In genomic region chr14:21847381-21848165, GRCm38 (mm10) we compare ENCODE assay signal across 8 mouse cellular contexts. TPM values are rescaled to one million over a fixed set of nuclear protein-coding genes. Genes with fewer than 3 reads are reported as not detected.
DNase-seq lines count a peak whose midpoint lies in the region; ATAC-seq and TF ChIP-seq lines count a peak whose summit lies in the region.

No protein-coding gene starts in this region.

- TF ChIP-seq CTCF in hindbrain, postnatal 0 days (IDR thresholded peaks at IDR 0.05; ENCODE audit: low read depth) = no peak

- no peaks in the 10 kb centered on the region for H3K9me3 ChIP-seq in heart, embryonic 11.5 days (replicated peaks; ENCODE audit: control insufficient read depth, low read length)
- H3K9me3 ChIP-seq in hindbrain, postnatal 0 days (ENCODE audit: low read length) = no peaks in the 10 kb centered on the region
- H3K9me3 ChIP-seq in liver, embryonic 11.5 days (ENCODE audit: control insufficient read depth, low read length) = no peaks in the 10 kb centered on the region

- under 1% methylated on average over 50 of the region's 50 CpGs for WGBS in heart, embryonic 11.5 days (ENCODE audit: insufficient replicate concordance)
- under 1% methylated on average over 49 of the region's 50 CpGs for WGBS in hindbrain, postnatal 0 days
- under 1% methylated on average over 50 of the region's 50 CpGs for WGBS in liver, embryonic 11.5 days

- no peaks in the 10 kb centered on the region for H3K27me3 ChIP-seq in heart, embryonic 11.5 days (ENCODE audit: control insufficient read depth, insufficient read depth, low read length)
- no peaks in the 10 kb centered on the region for H3K27me3 ChIP-seq in hindbrain, postnatal 0 days (ENCODE audit: insufficient read depth, low read length)
- no peaks in the 10 kb centered on the region for H3K27me3 ChIP-seq in liver, embryonic 11.5 days (replicated peaks; ENCODE audit: control insufficient read depth, insufficient read depth, low read length)

- peak overlapping the region; percentile 100 for H3K4me2 ChIP-seq in heart, embryonic 11.5 days
- H3K4me2 ChIP-seq in hindbrain, postnatal 0 days (ENCODE audit: low read depth, low read length) = peak overlapping the region; percentile 96
- H3K4me2 ChIP-seq in liver, embryonic 11.5 days = peak overlapping the region; percentile 99

- peak overlapping the region; percentile 74 for H3K4me3 ChIP-seq in heart, embryonic 11.5 days (ENCODE audit: low read depth, low read length)
- peak overlapping the region; percentile 79 for H3K4me3 ChIP-seq in hindbrain, postnatal 0 days (ENCODE audit: low read length)
- H3K4me3 ChIP-seq in liver, embryonic 11.5 days (ENCODE audit: low read depth, low read length) = peak overlapping the region; percentile 73

- H3K9ac ChIP-seq in heart, embryonic 11.5 days (ENCODE audit: low read depth, low read length) = peak overlapping the region; percentile 85
- H3K9ac ChIP-seq in hindbrain, postnatal 0 days (replicated peaks; ENCODE audit: low read length) = peak overlapping the region; percentile 83
- H3K9ac ChIP-seq in liver, embryonic 11.5 days (ENCODE audit: low read depth, low read length) = peak overlapping the region; percentile 86

- peaks cover 36% of the 10 kb centered on the region for H3K36me3 ChIP-seq in heart, embryonic 11.5 days (ENCODE audit: control insufficient read depth, insufficient read depth, low read length)
- H3K36me3 ChIP-seq in hindbrain, postnatal 0 days (ENCODE audit: insufficient read depth, low read length) = peaks cover 28% of the 10 kb centered on the region; the same call in 1 of the 2 replicates
- peaks cover 20% of the 10 kb centered on the region for H3K36me3 ChIP-seq in liver, embryonic 11.5 days (ENCODE audit: control insufficient read depth, insufficient read depth, low read length)

- ATAC-seq in heart, embryonic 11.5 days (replicated peaks; ENCODE audit: insufficient number of reproducible peaks, low FRiP score, low TSS enrichment) = 0 out of 2 replicates have a peak, but pooled peaks have one; percentile 12
- 0 out of 2 replicates have a peak, but pooled peaks have one; percentile 3 for ATAC-seq in erythroblast, adult 5-6 weeks (replicated peaks; ENCODE audit: low FRiP score, poor library complexity, severe bottlenecking)
- peak; percentile 55 for ATAC-seq in hindbrain, postnatal 0 days
- ATAC-seq in liver, embryonic 11.5 days (replicated peaks; ENCODE audit: low FRiP score) = peak; percentile 27

- peak overlapping the region; percentile 86 for H3K27ac ChIP-seq in heart, embryonic 11.5 days (ENCODE audit: low read depth, low read length)
- peak overlapping the region; percentile 77 for H3K27ac ChIP-seq in hindbrain, postnatal 0 days
- H3K27ac ChIP-seq in liver, embryonic 11.5 days (ENCODE audit: low read depth, low read length) = peak overlapping the region; percentile 89

- H3K4me1 ChIP-seq in heart, embryonic 11.5 days (ENCODE audit: control insufficient read depth, insufficient read depth, low read length) = peaks cover 43% of the 10 kb centered on the region
- peaks cover 7% of the 10 kb centered on the region; the same call in 1 of the 2 replicates for H3K4me1 ChIP-seq in hindbrain, postnatal 0 days (ENCODE audit: insufficient read depth, low read length)
- peaks cover 54% of the 10 kb centered on the region for H3K4me1 ChIP-seq in liver, embryonic 11.5 days (replicated peaks; ENCODE audit: control insufficient read depth, insufficient read depth, low read length)

- no peak for DNase-seq in heart, adult 18-20 months
- DNase-seq in adrenal gland, postnatal 14 days = peak; percentile 66
- DNase-seq in hindbrain, postnatal 0 days (ENCODE audit: low spot score) = peak; percentile 81
- DNase-seq in liver, embryonic 11.5 days (ENCODE audit: low spot score) = peak; percentile 79
- peak; percentile 44 for DNase-seq in naive thymus-derived CD4-positive, alpha-beta T cell, adult 2 months (ENCODE audit: low read depth)
- peak; percentile 24 to 39 for DNase-seq in thymus, postnatal 10 days (ENCODE audit: low spot score in 2 of 2)

RNA-seq across cellular contexts. Expression of gene Comtd1, which starts 1.2 kb away (rescaled TPM):
- polyA plus RNA-seq in heart, embryonic 11.5 days (2014; fragmentation: Nextera tagmentation; extraction: Ambion mirVana) = 38.6 and 44.5 TPM in 2 replicates
- total RNA-seq in heart, adult 18-20 months (2021) = 1 to 10 TPM; 8.1 to 8.4 TPM
- total RNA-seq in adrenal gland, postnatal 14 days (2021) = 36.2 and 38.0 TPM in 2 replicates
- 2.5 and 9.6 TPM in 2 replicates for total RNA-seq in erythroblast, adult 5-6 weeks (2015; ENCODE audit: low replicate concordance)
- 4.0 and 4.5 TPM in 2 replicates for total RNA-seq in erythroblast, adult 5-6 weeks (2017; ENCODE audit: low replicate concordance)
- 37.1 and 47.9 TPM in 2 replicates for total RNA-seq in hindbrain, postnatal 0 days (2014; rRNA removed)
- 62.2 and 62.8 TPM in 2 replicates for polyA plus RNA-seq in hindbrain, postnatal 0 days (2015; fragmentation: Nextera tagmentation; extraction: Ambion mirVana)
- 54.4 and 59.0 TPM in 2 replicates for polyA plus RNA-seq in liver, embryonic 11.5 days (2014; fragmentation: Nextera tagmentation; extraction: Ambion mirVana)

RNA-seq across cellular contexts. Expression of gene Vdac2, which starts 22.5 kb away (rescaled TPM):
- 434 and 456 TPM in 2 replicates for polyA plus RNA-seq in heart, embryonic 11.5 days (2014; fragmentation: Nextera tagmentation; extraction: Ambion mirVana)
- 100 to 1,000 TPM; 493 to 524 TPM for total RNA-seq in heart, adult 18-20 months (2021)
- 239 and 261 TPM in 2 replicates for total RNA-seq in adrenal gland, postnatal 14 days (2021)
- 85.7 and 89.7 TPM in 2 replicates for total RNA-seq in erythroblast, adult 5-6 weeks (2015; ENCODE audit: low replicate concordance)
- total RNA-seq in erythroblast, adult 5-6 weeks (2017; ENCODE audit: low replicate concordance) = 72.2 and 93.7 TPM in 2 replicates
- total RNA-seq in hindbrain, postnatal 0 days (2014; rRNA removed) = 197 and 223 TPM in 2 replicates
- polyA plus RNA-seq in hindbrain, postnatal 0 days (2015; fragmentation: Nextera tagmentation; extraction: Ambion mirVana) = 323 and 328 TPM in 2 replicates
- polyA plus RNA-seq in liver, embryonic 11.5 days (2014; fragmentation: Nextera tagmentation; extraction: Ambion mirVana) = 312 and 324 TPM in 2 replicates

Comparison
In these comparisons a context has a peak if more than half of its experiments do, and no peak if none do; other contexts are left out.
1. ATAC-seq: peak in every context shown above with its lines; median percentile 55 in hindbrain, postnatal 0 days; 27 in liver, embryonic 11.5 days; 12 in heart, embryonic 11.5 days; 3 in erythroblast, adult 5-6 weeks.
2. DNase-seq: peak in adrenal gland, postnatal 14 days (single experiment), hindbrain, postnatal 0 days (single experiment), liver, embryonic 11.5 days (single experiment), naive thymus-derived CD4-positive, alpha-beta T cell, adult 2 months (single experiment) and thymus, postnatal 10 days (2 of 2); none in heart, adult 18-20 months (0 of 2).
3. Peak in every context shown above with its lines, with median percentiles within 50 percentile points of each other: H3K27ac ChIP-seq, H3K4me2 ChIP-seq, H3K4me3 ChIP-seq and H3K9ac ChIP-seq.